Mouse (Mus musculus): ENCODE measurements at regions not wholly inside any gene's neighbourhood (a gene's known extent, or its start where the extent isn't known, plus 50 kb on each side); places are given as distances from the start of the nearest gene placed in this dataset.
"Not testable (repeated sequence)": the region's sequence is repeated elsewhere in the genome, so short reads cannot be mapped to it uniquely, and the experiment has no call there.

DNA sequence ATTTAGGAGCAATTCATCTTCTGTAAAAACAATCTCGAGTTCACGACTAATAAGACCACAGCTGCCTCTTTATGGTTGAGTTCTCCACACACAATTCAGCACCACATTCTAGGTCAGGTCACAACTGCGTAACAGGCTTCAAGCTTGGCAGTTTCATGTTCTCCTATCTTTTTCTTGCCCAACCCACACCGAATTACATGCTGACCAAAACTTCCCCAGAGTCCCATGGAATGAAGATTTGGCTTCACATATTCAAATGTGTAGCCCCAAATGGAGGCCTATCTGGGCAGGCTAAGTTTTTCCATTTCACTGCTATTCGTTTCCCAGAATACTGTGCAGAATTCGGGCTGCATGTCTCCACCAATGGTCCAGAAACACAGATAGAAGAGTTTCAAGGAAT, 167.5 kb upstream of the Slc25a13 start:
- Histone ChIP-seq H3K27ac (replicated peaks) (no peak overlapping the region), H3K4me2 (no peak overlapping the region), H3K9me3 (no peaks in the 10 kb centered on the region), H3K27me3 (no peaks in the 10 kb centered on the region), H3K4me3 (no peak overlapping the region), H3K9ac (no peak overlapping the region), H3K36me3 (no peaks in the 10 kb centered on the region), H3K4me1 (replicated peaks) (peaks cover 9% of the 10 kb centered on the region)
- no peak for ATAC-seq (ENCODE audit: low read depth)
- 74% methylated on average over 6 of the region's 6 CpGs for WGBS

DNA sequence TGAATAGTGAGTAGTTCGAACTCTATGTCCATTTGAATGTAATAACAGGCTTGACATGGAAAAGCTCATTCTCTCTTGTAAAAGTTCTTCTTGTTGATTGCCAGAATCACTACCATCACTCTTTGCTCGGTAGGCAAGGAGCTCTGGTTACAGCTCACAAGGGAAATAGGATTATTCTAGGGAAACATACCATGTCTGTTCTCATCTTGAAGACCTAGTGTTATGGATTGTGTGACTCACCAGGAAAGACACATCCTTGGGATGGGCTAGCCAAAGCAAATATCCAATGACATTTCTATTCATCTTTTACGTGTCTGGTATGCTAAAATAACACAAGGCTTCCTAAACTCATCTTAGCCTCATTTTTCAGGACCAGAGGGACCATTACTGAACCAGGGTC, 155.4 kb upstream of the Slc25a13 start:
- Histone ChIP-seq H3K36me3 (no peaks in the 10 kb centered on the region), H3K4me3 (no peak overlapping the region), H3K4me2 (no peak overlapping the region), H3K27me3 (no peaks in the 10 kb centered on the region), H3K27ac (replicated peaks) (no peak overlapping the region), H3K9me3 (no peaks in the 10 kb centered on the region), H3K4me1 (replicated peaks) (no peaks in the 10 kb centered on the region), H3K9ac (no peak overlapping the region)
- whole genome bisulfite sequencing, result 90% methylated on average over 3 of the region's 3 CpGs
- no peak for ATAC-seq (ENCODE audit: low read depth)

DNA sequence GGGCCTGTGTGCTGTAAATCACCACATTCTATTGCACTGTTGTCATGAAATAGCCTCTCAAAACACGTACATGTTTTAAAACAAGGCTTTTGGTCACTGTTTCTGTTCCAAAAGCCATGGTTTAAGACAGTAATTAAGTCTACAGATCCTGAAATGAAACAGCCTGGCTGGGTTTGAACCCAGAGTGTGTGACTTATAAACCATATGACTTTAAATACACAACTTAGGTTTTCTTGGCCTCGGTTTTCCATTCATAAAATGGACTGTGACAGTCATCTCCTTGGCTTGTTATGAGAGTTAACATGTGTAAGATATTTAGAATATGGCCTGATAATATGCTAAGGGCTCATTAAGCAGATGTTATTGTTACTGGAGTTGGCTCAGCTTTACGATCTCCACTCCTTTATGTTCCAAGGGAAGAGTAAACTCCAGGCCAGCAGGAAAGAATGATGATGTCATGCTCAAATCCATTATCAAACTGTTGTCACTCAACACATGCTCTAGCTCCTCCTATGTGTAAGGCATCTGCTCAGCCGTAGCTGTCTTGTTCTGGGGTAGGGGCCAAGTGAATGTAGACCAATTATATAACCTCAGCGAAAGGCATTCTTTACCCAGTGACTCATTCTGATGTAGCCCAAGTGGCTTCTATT, 154.6 kb upstream of the Slc25a13 start:
- no peak overlapping the region for H3K27ac ChIP-seq (replicated peaks)

DNA sequence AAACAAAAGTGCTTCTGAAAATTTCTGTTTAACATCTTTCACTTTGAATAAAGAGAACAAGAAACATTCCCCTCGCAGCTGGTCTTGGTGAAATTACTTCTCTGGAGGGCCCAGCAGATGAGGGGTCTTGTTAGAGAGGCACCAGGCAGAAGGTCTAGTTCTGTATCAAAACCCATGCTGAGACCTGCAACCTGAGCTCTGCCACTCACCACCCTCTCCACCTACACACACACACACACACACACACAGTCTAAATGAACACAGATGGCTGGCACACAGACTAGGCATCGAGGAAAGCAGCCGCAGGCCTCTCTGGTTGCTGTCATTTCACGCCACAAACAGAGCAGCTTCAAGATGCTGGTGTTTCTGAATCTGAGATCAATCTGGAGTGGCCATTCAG, 147.1 kb upstream of the Slc25a13 start:
- Histone ChIP-seq H3K4me1 (replicated peaks) (no peaks in the 10 kb centered on the region), H3K27ac (replicated peaks) (no peak overlapping the region), H3K9me3 (no peaks in the 10 kb centered on the region), H3K4me2 (no peak overlapping the region), H3K9ac (no peak overlapping the region), H3K36me3 (no peaks in the 10 kb centered on the region), H3K27me3 (no peaks in the 10 kb centered on the region), H3K4me3 (no peak overlapping the region)
- ATAC-seq (ENCODE audit: low read depth), result no peak
- 62% methylated on average over 4 of the region's 4 CpGs for WGBS

More for the DNA sequence above, 154.6 kb upstream of the Slc25a13 start:
- Histone ChIP-seq H3K4me3 (no peak overlapping the region), H3K36me3 (no peaks in the 10 kb centered on the region), H3K9ac (no peak overlapping the region), H3K4me1 (replicated peaks) (no peaks in the 10 kb centered on the region), H3K9me3 (no peaks in the 10 kb centered on the region), H3K4me2 (no peak overlapping the region), H3K27me3 (no peaks in the 10 kb centered on the region)
- no peak for ATAC-seq (ENCODE audit: low read depth)
- 67% methylated on average over 5 of the region's 5 CpGs for WGBS

DNA sequence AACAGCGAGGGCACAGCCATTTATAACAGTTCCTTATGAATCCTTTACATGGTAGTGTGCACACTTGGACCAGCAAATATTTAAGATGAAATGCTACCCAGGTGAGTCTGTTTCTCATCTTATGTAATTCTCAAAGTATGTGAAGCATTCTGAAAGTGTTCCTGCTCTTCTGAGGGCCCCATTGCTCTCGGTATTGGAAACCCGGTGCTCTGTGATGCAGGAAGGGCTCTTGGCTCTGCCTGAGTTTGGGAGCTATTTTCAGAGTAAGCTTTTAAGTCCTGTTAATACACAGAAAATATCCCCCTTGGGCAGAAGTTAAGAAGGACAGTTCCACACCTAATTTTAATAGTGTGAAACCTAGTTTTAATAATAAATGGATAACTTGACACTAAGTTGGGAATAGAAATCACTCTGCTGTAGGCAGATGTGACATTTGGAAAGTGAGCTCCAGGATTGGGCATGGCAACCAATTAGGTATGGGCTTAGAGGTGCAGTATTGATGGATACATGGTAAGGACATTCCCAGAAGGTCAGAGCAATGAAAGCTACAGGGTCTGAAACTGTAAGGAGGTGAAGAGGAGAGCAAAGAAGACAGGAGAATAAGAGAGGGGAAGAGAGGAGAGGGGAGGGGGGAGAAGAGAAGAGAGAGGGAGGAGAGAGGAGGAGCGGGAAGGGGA, 145.8 kb upstream of the Slc25a13 start:
- Histone ChIP-seq H3K27ac (replicated peaks) (no peak overlapping the region), H3K4me1 (replicated peaks) (no peaks in the 10 kb centered on the region), H3K27me3 (no peaks in the 10 kb centered on the region), H3K4me3 (no peak overlapping the region), H3K4me2 (no peak overlapping the region), H3K9me3 (no peaks in the 10 kb centered on the region), H3K9ac (no peak overlapping the region), H3K36me3 (no peaks in the 10 kb centered on the region)
- ATAC-seq (ENCODE audit: low read depth), result no peak
- 88% methylated on average over 4 of the region's 4 CpGs for WGBS

DNA sequence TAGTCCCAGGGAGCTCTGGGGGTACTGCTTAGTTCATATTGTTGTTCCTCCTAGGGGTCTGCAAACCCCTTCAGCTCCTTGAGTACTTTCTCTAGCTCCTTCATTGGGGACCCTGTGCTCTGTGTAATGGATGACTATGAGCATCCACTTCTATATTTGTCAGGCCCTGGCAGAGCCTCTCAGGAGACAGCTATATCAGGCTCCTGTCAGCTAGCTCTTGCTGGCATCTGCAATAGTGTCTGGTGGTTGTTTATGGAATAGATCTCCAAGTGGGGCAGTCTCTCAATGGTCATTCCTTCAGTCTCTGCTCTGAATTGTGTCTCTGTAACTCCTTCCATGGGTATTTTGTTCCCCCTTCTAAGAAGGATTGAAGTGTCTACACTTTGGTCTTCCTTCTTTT, 144.2 kb upstream of the Slc25a13 start:
- not testable (repeated sequence) for H3K9ac ChIP-seq; H3K4me1 ChIP-seq (replicated peaks); H3K4me3 ChIP-seq; H3K9me3 ChIP-seq; H3K4me2 ChIP-seq; H3K27ac ChIP-seq (replicated peaks); H3K27me3 ChIP-seq; H3K36me3 ChIP-seq; ATAC-seq (ENCODE audit: low read depth)

DNA sequence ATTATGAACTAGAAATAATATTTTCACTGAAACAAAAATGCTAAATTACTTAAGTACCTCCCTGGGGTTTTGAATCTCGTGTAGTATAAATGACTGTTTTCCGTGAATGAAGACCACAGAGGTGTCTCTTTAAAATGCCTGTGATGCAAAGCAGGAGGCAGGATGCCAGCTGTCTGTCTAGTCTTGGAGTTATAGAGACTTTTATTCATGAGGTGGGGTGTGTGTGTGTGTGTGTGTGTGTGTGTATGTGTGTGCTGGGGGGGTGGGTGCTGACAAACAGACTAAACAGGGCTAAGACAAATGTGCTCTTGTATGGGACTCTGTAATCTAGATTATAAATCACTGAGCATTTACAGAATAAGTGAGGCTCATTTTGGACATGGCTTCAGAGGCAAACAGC, 140.5 kb upstream of the Slc25a13 start:
- Histone ChIP-seq H3K27ac (replicated peaks) (no peak overlapping the region), H3K4me2 (no peak overlapping the region), H3K27me3 (no peaks in the 10 kb centered on the region), H3K9ac (no peak overlapping the region), H3K4me3 (no peak overlapping the region), H3K36me3 (no peaks in the 10 kb centered on the region), H3K4me1 (replicated peaks) (0 out of 2 replicates have a peak, but pooled peaks cover 5% of the 10 kb centered on the region), H3K9me3 (no peaks in the 10 kb centered on the region)
- 20% methylated on average over 2 of the region's 2 CpGs for WGBS
- ATAC-seq (ENCODE audit: low read depth), result peak; percentile 69

DNA sequence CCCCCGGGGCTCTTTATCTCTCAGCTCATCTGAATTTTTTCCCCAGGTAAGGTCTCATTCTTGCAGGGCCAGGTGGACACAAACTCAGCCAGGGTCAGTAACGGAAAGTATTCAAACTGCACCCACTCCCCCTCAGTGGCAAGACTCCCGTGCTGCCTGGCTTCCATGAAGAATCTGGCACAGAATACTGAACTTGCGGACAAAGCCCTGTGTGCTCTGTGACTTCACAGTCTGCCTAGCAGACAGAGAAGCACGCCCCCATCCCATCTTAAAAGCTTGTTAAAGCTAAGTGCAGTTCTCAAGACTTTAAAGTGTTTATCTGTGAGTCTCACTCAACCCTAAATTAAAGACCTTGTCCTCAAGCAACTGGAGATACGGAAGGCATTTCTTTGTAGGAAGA, 140.0 kb upstream of the Slc25a13 start:
- H3K9ac ChIP-seq, result no peak overlapping the region

DNA sequence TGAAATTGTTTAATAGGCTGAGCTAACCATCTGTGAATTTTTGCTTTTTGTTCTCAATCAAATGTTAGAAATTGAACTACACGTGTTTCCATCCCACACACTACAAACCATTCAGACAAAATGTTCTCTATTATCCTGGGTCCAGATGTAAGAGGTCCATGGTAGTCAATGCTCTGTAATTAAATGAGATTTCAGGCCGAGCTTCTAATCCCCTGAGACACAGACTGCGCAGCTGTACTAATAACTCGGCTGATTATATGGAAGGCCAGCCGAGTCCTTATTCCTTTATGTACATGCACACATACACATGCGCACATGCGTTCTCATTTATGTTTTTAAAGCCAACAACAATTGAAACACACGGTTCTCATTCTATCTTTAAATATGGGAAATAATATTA, 118.3 kb upstream of the Slc25a13 start:
- Histone ChIP-seq H3K4me3 (no peak overlapping the region), H3K9ac (no peak overlapping the region), H3K4me2 (no peak overlapping the region), H3K36me3 (no peaks in the 10 kb centered on the region), H3K9me3 (peaks cover 3% of the 10 kb centered on the region; the same call in 1 of the 2 replicates), H3K27me3 (no peaks in the 10 kb centered on the region), H3K4me1 (replicated peaks) (no peaks in the 10 kb centered on the region), H3K27ac (replicated peaks) (no peak overlapping the region)
- WGBS, result 31% methylated on average over 8 of the region's 8 CpGs
- ATAC-seq (ENCODE audit: low read depth), result 0 out of 2 replicates have a peak, but pooled peaks have one; percentile 69

More for the DNA sequence above, 140.0 kb upstream of the Slc25a13 start:
- 62% methylated on average over 6 of the region's 6 CpGs for WGBS
- Histone ChIP-seq H3K27me3 (no peaks in the 10 kb centered on the region), H3K9me3 (no peaks in the 10 kb centered on the region), H3K4me3 (no peak overlapping the region), H3K4me1 (replicated peaks) (0 out of 2 replicates have a peak, but pooled peaks cover 5% of the 10 kb centered on the region), H3K27ac (replicated peaks) (no peak overlapping the region), H3K4me2 (no peak overlapping the region), H3K36me3 (no peaks in the 10 kb centered on the region)
- peak; percentile 67; the same call in 1 of the 2 replicates for ATAC-seq (ENCODE audit: low read depth)

DNA sequence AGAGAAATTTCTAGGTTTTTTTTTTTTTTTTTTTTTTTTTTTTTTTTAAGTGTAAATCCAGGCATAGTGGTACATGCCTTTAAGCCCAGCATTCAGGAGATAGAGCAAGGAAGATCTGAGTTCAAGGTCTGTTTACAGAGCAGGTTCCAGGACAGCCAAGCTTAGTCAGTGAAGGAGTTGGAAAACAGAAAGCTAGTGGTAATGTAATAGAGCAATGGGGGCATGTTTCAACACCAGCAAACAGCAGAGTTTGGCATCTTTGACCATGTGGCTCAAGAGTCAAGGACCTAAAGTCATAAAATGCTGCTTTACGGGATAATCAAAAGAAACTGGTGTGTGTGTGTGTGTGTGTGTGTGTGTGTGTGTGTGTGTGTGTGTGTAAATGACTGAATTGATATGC, 113.3 kb upstream of the Slc25a13 start:
- Histone ChIP-seq H3K27me3 (no peaks in the 10 kb centered on the region), H3K9me3 (peaks cover 16% of the 10 kb centered on the region; the same call in 1 of the 2 replicates), H3K4me3 (no peak overlapping the region), H3K4me2 (no peak overlapping the region), H3K9ac (no peak overlapping the region), H3K4me1 (replicated peaks) (no peaks in the 10 kb centered on the region), H3K36me3 (no peaks in the 10 kb centered on the region), H3K27ac (replicated peaks) (no peak overlapping the region)
- ATAC-seq (ENCODE audit: low read depth), result no peak
- 95% methylated on average over 1 of the region's 1 CpGs for WGBS

DNA sequence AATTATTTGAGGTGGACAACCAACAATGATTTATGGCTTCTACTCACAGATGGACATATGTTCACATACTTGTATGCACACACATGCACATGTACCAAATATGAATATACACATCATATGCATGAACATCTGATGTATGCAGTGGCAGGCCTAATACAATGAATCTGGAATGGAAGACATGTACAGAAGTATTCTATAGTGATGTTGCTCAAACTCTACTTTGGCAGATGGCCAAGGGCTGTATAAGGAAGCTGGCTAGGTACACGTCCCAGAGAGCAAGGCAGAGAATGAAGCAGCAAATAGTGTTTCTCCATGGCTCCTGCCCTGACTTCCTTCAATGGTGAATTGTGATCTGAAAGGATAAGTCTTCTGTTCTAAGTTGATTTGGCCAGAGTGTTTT, 108.5 kb upstream of the Slc25a13 start:
- no peaks in the 10 kb centered on the region for H3K36me3 ChIP-seq
- H3K27ac ChIP-seq (replicated peaks), result no peak overlapping the region
- no peak overlapping the region for H3K4me3 ChIP-seq
- no peaks in the 10 kb centered on the region for H3K4me1 ChIP-seq (replicated peaks)
- peaks cover 13% of the 10 kb centered on the region; the same call in 1 of the 2 replicates for H3K9me3 ChIP-seq
- H3K9ac ChIP-seq, result no peak overlapping the region
- 37% methylated on average over 1 of the region's 1 CpGs for whole genome bisulfite sequencing
- ATAC-seq (ENCODE audit: low read depth), result no peak
- H3K4me2 ChIP-seq, result no peak overlapping the region
- H3K27me3 ChIP-seq, result no peaks in the 10 kb centered on the region

DNA sequence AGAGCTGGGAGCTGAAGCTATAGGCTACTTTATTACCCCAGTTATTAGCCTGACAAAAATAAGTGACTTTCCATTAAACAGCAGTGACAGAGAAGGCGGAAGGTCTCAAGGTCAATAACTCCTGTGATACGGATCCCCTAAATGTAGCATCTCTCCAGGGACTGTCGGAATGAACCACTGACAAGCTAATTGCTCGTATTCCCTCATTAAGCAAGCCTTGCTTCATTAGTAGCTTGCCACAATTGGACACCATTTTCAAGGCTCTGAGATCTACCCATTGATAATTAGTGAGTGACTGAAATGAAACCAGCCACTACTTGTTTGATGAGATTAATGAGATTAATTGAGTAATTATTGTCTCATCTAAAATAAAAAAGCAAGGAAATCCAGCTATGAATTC, 99.8 kb upstream of the Slc25a13 start:
- no peak for ATAC-seq (ENCODE audit: low read depth)
- no peaks in the 10 kb centered on the region for H3K27me3 ChIP-seq
- no peaks in the 10 kb centered on the region for H3K4me1 ChIP-seq (replicated peaks)
- no peak overlapping the region for H3K4me3 ChIP-seq
- no peak overlapping the region for H3K9ac ChIP-seq
- WGBS, result 59% methylated on average over 4 of the region's 4 CpGs
- H3K36me3 ChIP-seq, result no peaks in the 10 kb centered on the region
- no peak overlapping the region for H3K4me2 ChIP-seq
- H3K27ac ChIP-seq (replicated peaks), result no peak overlapping the region
- H3K9me3 ChIP-seq, result no peaks in the 10 kb centered on the region

DNA sequence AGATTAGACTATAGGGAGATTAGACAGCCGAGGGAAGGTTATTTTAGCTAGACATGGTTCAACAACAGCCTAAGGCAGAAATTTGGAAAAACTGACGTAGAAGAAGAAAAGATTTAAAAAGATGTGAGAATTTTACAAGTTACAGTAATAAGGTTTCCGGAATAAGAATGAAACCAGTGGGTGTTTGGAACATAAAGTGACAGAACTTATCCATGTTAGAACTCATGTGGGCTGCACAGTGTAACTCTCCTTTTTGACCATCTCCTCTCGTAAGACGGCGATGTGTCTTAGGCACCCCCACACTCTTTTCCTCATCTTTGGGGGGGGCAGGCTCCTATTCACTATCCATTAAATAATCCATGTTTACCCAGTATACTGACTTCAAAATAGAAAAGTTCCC, 96.2 kb upstream of the Slc25a13 start:
- H3K27me3 ChIP-seq, result no peaks in the 10 kb centered on the region
- H3K4me3 ChIP-seq, result no peak overlapping the region
- H3K9me3 ChIP-seq, result no peaks in the 10 kb centered on the region
- no peaks in the 10 kb centered on the region for H3K4me1 ChIP-seq (replicated peaks)
- 92% methylated on average over 6 of the region's 6 CpGs for WGBS
- no peak overlapping the region for H3K9ac ChIP-seq
- H3K4me2 ChIP-seq, result no peak overlapping the region
- no peaks in the 10 kb centered on the region for H3K36me3 ChIP-seq
- H3K27ac ChIP-seq (replicated peaks), result no peak overlapping the region
- ATAC-seq (ENCODE audit: low read depth), result no peak
